Mouse (Mus musculus) hindbrain, embryonic 15.5 days (tissue): ENCODE measurements around the gene Pck1. TPM values are rescaled to one million over a fixed set of nuclear protein-coding genes. Genes with fewer than 3 reads are reported as not detected.
A peak's percentile ranks its signal among the peaks of the same experiment; 100 is the strongest.
"Not testable (repeated sequence)": the region's sequence is repeated elsewhere in the genome, so short reads cannot be mapped to it uniquely, and the experiment has no call there.

Experiments used
- ATAC-seq: fragments of 200-750 bp; cut with Nextera tagmentation; 2 replicates; pipeline ENCODE4 v1.8.0; 2017; ENCODE audit warnings: low read depth, moderate number of reproducible peaks, moderate TSS enrichment; ENCODE audit not compliant: low FRiP score
- H3K27ac ChIP-seq: fragments of 300-500 bp; sonication (generic); replicated peaks from 2 replicates; pipeline ENCODE4 v1.5.1; 2015; ENCODE audit warnings: mild to moderate bottlenecking, inconsistent platforms
- H3K27me3 ChIP-seq: fragments of 300-500 bp; sonication (generic); 2 replicates; pipeline ENCODE4 v1.6.1; 2015; ENCODE audit warnings: control low read depth, inconsistent platforms
- H3K36me3 ChIP-seq: fragments of 300-500 bp; sonication (generic); 2 replicates; pipeline ENCODE4 v1.6.1; 2015; ENCODE audit warnings: control low read depth, inconsistent platforms
- H3K4me1 ChIP-seq: fragments of 300-500 bp; sonication (generic); replicated peaks from 2 replicates; pipeline ENCODE4 v1.6.1; 2015; ENCODE audit warnings: control low read depth, inconsistent platforms
- H3K4me2 ChIP-seq: fragments of 300-500 bp; sonication (generic); 2 replicates; pipeline ENCODE4 v1.6.1; 2015; ENCODE audit warnings: moderate library complexity, mild to moderate bottlenecking, inconsistent platforms
- H3K4me3 ChIP-seq: fragments of 300-500 bp; sonication (generic); 2 replicates; pipeline ENCODE4 v1.5.1; 2015; ENCODE audit warnings: mild to moderate bottlenecking, inconsistent platforms
- H3K9ac ChIP-seq: fragments of 300-500 bp; sonication (generic); 2 replicates; pipeline ENCODE4 v1.6.1; 2015; ENCODE audit warnings: inconsistent platforms
- H3K9me3 ChIP-seq: fragments of 300-500 bp; sonication (generic); 2 replicates; pipeline ENCODE4 v1.6.1; 2016; ENCODE audit warnings: control low read depth, inconsistent platforms
- WGBS: fragments of 180-500 bp; shearing (Covaris S2); methylation state at CpG from one replicate; pipeline ENCODE4 v1.1.7; 2015; 5-methylcytosine and 5-hydroxymethylcytosine counted together
- polyA plus RNA-seq: library from polyadenylated mRNA; unstranded; fragments of >200 nt; fragmentation: Nextera tagmentation; extraction: Ambion mirVana; gene quantifications from 2 replicates; pipeline ENCODE4 v1.2.1, GENCODE M21; 2015

Pck1 gene
- polyA plus RNA-seq: not detected in 2 replicates

GRCm38 (mm10) chr2:173152436-173153151 lies at the start of gene Pck1:
Pck1 (plus strand) TSS chr2:173153048.
- no peak within 1 kb of the TSS for H3K27ac ChIP-seq
- no peak within 1 kb of the TSS for H3K4me3 ChIP-seq
- ATAC-seq: no peak
- no peak within 1 kb of the TSS for H3K9ac ChIP-seq
- no peaks in the 10 kb centered on the region for H3K36me3 ChIP-seq
- H3K4me1 ChIP-seq: no peaks in the 10 kb centered on the region
- no peak within 1 kb of the TSS for H3K4me2 ChIP-seq
- no peaks in the 10 kb centered on the region for H3K27me3 ChIP-seq
- H3K9me3 ChIP-seq: no peaks in the 10 kb centered on the region
- WGBS: 82% methylated on average over 13 of the region's 13 CpGs

GRCm38 (mm10) chr2:173106409-173106808 lies 46.4 kb upstream of the Pck1 start:
- WGBS: 78% methylated on average over 9 of the region's 9 CpGs
- Histone ChIP-seq H3K27me3 (peaks cover 3% of the 10 kb centered on the region; the same call in 1 of the 2 replicates), H3K27ac (no peak overlapping the region), H3K4me2 (no peak overlapping the region), H3K36me3 (no peaks in the 10 kb centered on the region), H3K9ac (no peak overlapping the region), H3K9me3 (no peaks in the 10 kb centered on the region), H3K4me1 (no peaks in the 10 kb centered on the region), H3K4me3 (no peak overlapping the region)
- no peak for ATAC-seq

GRCm38 (mm10) chr2:173106889-173107785 lies 45.7 kb upstream of the Pck1 start:
- no peaks in the 10 kb centered on the region for H3K36me3 ChIP-seq
- WGBS: 21% methylated on average over 14 of the region's 14 CpGs
- H3K9ac ChIP-seq: no peak overlapping the region
- 0 out of 2 replicates have a peak, but pooled peaks have one; percentile 42 for ATAC-seq
- no peak overlapping the region for H3K27ac ChIP-seq
- no peaks in the 10 kb centered on the region for H3K4me1 ChIP-seq
- no peaks in the 10 kb centered on the region for H3K9me3 ChIP-seq
- no peak overlapping the region for H3K4me2 ChIP-seq
- peaks cover 3% of the 10 kb centered on the region; the same call in 1 of the 2 replicates for H3K27me3 ChIP-seq
- no peak overlapping the region for H3K4me3 ChIP-seq

- H3K9me3 ChIP-seq: no peaks in the 10 kb centered on the region
- no peaks in the 10 kb centered on the region for H3K36me3 ChIP-seq
- H3K4me2 ChIP-seq: no peak overlapping the region
- H3K9ac ChIP-seq: no peak overlapping the region
- H3K27me3 ChIP-seq: peaks cover 3% of the 10 kb centered on the region; the same call in 1 of the 2 replicates
- no peak overlapping the region for H3K27ac ChIP-seq
- no peak for ATAC-seq
- H3K4me1 ChIP-seq: no peaks in the 10 kb centered on the region
- 89% methylated on average over 6 of the region's 6 CpGs for WGBS
- no peak overlapping the region for H3K4me3 ChIP-seq
These were observed 44.2 kb upstream of the Pck1 start for GRCm38 (mm10) chr2:173108509-173109190.

- no peak overlapping the region for H3K4me2 ChIP-seq
- peaks cover 3% of the 10 kb centered on the region; the same call in 1 of the 2 replicates for H3K27me3 ChIP-seq
- no peak overlapping the region for H3K4me3 ChIP-seq
- no peaks in the 10 kb centered on the region for H3K9me3 ChIP-seq
- no peaks in the 10 kb centered on the region for H3K36me3 ChIP-seq
- no peak overlapping the region for H3K27ac ChIP-seq
- H3K9ac ChIP-seq: no peak overlapping the region
- H3K4me1 ChIP-seq: no peaks in the 10 kb centered on the region
- ATAC-seq: no peak
- WGBS: 91% methylated on average over 7 of the region's 7 CpGs
These were observed 43.3 kb upstream of the Pck1 start for GRCm38 (mm10) chr2:173109510-173109909.

- H3K4me2 ChIP-seq: no peak overlapping the region
- peaks cover 3% of the 10 kb centered on the region; the same call in 1 of the 2 replicates for H3K27me3 ChIP-seq
- no peak for ATAC-seq
- no peak overlapping the region for H3K9ac ChIP-seq
- H3K9me3 ChIP-seq: no peaks in the 10 kb centered on the region
- no peaks in the 10 kb centered on the region for H3K36me3 ChIP-seq
- no peak overlapping the region for H3K4me3 ChIP-seq
- H3K4me1 ChIP-seq: no peaks in the 10 kb centered on the region
- WGBS: 87% methylated on average over 9 of the region's 9 CpGs
- H3K27ac ChIP-seq: no peak overlapping the region
These were observed 42.3 kb upstream of the Pck1 start for GRCm38 (mm10) chr2:173110571-173110970.

GRCm38 (mm10) chr2:173113796-173114195 lies 39.1 kb upstream of the Pck1 start:
- not testable (repeated sequence) for H3K27ac ChIP-seq, H3K36me3 ChIP-seq, ATAC-seq, H3K27me3 ChIP-seq, H3K9ac ChIP-seq, H3K4me2 ChIP-seq, H3K4me1 ChIP-seq, H3K4me3 ChIP-seq, H3K9me3 ChIP-seq
- 69% methylated on average over 3 of the region's 3 CpGs for WGBS

- H3K4me2 ChIP-seq: no peak within 1 kb of the TSS
- no peak for ATAC-seq
- no peak within 1 kb of the TSS for H3K27ac ChIP-seq
- H3K9ac ChIP-seq: no peak within 1 kb of the TSS
- no peaks in the 10 kb centered on the region for H3K9me3 ChIP-seq
- 88% methylated on average over 35 of the region's 35 CpGs for WGBS
- no peaks in the 10 kb centered on the region for H3K36me3 ChIP-seq
- no peaks in the 10 kb centered on the region for H3K27me3 ChIP-seq
- no peak within 1 kb of the TSS for H3K4me3 ChIP-seq
- H3K4me1 ChIP-seq: no peaks in the 10 kb centered on the region
These were observed 33.6 kb upstream of the Pck1 start, which contains the start of gene Ctcfl for GRCm38 (mm10) chr2:173119023-173119944. Ctcfl (minus strand) TSS chr2:173119525.

GRCm38 (mm10) chr2:173120117-173120516 lies 32.7 kb upstream of the Pck1 start:
- not testable (repeated sequence) for ATAC-seq, H3K9me3 ChIP-seq, H3K9ac ChIP-seq, H3K36me3 ChIP-seq, H3K4me3 ChIP-seq, H3K27me3 ChIP-seq, H3K27ac ChIP-seq, H3K4me1 ChIP-seq, H3K4me2 ChIP-seq
- 80% methylated on average over 4 of the region's 4 CpGs for WGBS

- no peak overlapping the region for H3K4me2 ChIP-seq
- H3K4me3 ChIP-seq: no peak overlapping the region
- H3K9me3 ChIP-seq: no peaks in the 10 kb centered on the region
- H3K9ac ChIP-seq: no peak overlapping the region
- 93% methylated on average over 7 of the region's 7 CpGs for WGBS
- no peak for ATAC-seq
- H3K36me3 ChIP-seq: no peaks in the 10 kb centered on the region
- H3K27ac ChIP-seq: no peak overlapping the region
- no peaks in the 10 kb centered on the region for H3K27me3 ChIP-seq
- no peaks in the 10 kb centered on the region for H3K4me1 ChIP-seq
These were observed 28.7 kb upstream of the Pck1 start for GRCm38 (mm10) chr2:173124022-173124735.
